Mouse (Mus musculus) CH12.LX (cell line): ENCODE data around the gene Ppp1r3g. TPM values are rescaled to one million over a fixed set of nuclear protein-coding genes. Genes with fewer than 3 reads are reported as not detected.

Experiments used
- DNase-seq: peaks from one replicate; pipeline ENCODE4 v3.0.0-alpha.2; 2013; ENCODE audit errors: extremely low read depth
- H3K27ac ChIP-seq: 2 replicates; pipeline ENCODE4 v1.5.1; 2012; ENCODE audit warnings: low read depth, mild to moderate bottlenecking, control low read depth, moderate library complexity; ENCODE audit not compliant: insufficient read depth
- H3K27me3 ChIP-seq: replicated peaks from 2 replicates; pipeline ENCODE3; 2012; ENCODE audit warnings: inconsistent platforms
- H3K36me3 ChIP-seq, 2 experiments: replicated peaks in 1 of 2; 2 replicates each; pipeline versions ENCODE3 to v1.6.1; 2012; ENCODE audit warnings: inconsistent platforms in 1 of 2, low read length in 1 of 2, mild to moderate bottlenecking in 1 of 2, mixed read lengths in 1 of 2, moderate library complexity in 1 of 2; ENCODE audit not compliant: control insufficient read depth in 1 of 2, insufficient read depth in 1 of 2
- H3K4me1 ChIP-seq, 2 experiments: 2 replicates each; pipeline ENCODE4 v1.6.1; 2012; ENCODE audit warnings: inconsistent platforms in 1 of 2, moderate library complexity in 1 of 2; ENCODE audit not compliant: insufficient read depth in 2 of 2, control insufficient read depth in 1 of 2
- H3K4me2 ChIP-seq: 2 replicates; pipeline ENCODE4 v1.6.1; 2012; ENCODE audit warnings: low read depth, mild to moderate bottlenecking, control low read depth; ENCODE audit not compliant: poor library complexity, insufficient read depth, severe bottlenecking
- H3K4me3 ChIP-seq, 3 experiments: fragments of 150-350 bp in 1 of 3; sonication (generic) in 1 of 3; replicated peaks in 1 of 3; 2 replicates each; pipeline versions ENCODE3 to v1.5.1; 2011 to 2012; ENCODE audit warnings: low read depth in 2 of 3, low read length in 2 of 3, mild to moderate bottlenecking in 2 of 3, moderate library complexity in 2 of 3, control low read depth in 1 of 3, improper control_type of control experiment in 1 of 3, inconsistent platforms in 1 of 3, mixed read lengths in 1 of 3; ENCODE audit not compliant: poor library complexity in 1 of 3
- H3K79me2 ChIP-seq: replicated peaks from 2 replicates; pipeline ENCODE4 v1.6.1; 2012; ENCODE audit warnings: mild to moderate bottlenecking, moderate library complexity; ENCODE audit not compliant: control insufficient read depth, poor library complexity, insufficient read depth, severe bottlenecking; ENCODE audit errors: extremely low read depth
- H3K9ac ChIP-seq: 2 replicates; pipeline ENCODE4 v1.6.1; 2012; ENCODE audit warnings: low read depth, mild to moderate bottlenecking, control low read depth, moderate library complexity; ENCODE audit not compliant: insufficient read depth
- H3K9me3 ChIP-seq: replicated peaks from 2 replicates; pipeline ENCODE3; 2012; ENCODE audit warnings: low read length, inconsistent platforms, mixed read lengths
- CHD1 ChIP-seq: IDR thresholded peaks from 2 replicates; pipeline ENCODE4 v1.6.1; 2012; ENCODE audit warnings: low read depth, low read length, improper control_type of control experiment, inconsistent platforms
- CHD2 ChIP-seq: IDR thresholded peaks from 2 replicates; pipeline ENCODE4 v1.6.1; 2011; ENCODE audit warnings: low read length, improper control_type of control experiment
- CTCF ChIP-seq, 2 experiments: IDR thresholded peaks in 1 of 2; conservative IDR thresholded peaks in 1 of 2; 2 replicates each; pipeline ENCODE4 v1.5.1; 2011 to 2012; ENCODE audit warnings: low read depth in 2 of 2, low read length in 2 of 2, improper control_type of control experiment in 1 of 2, inconsistent platforms in 1 of 2, mild to moderate bottlenecking in 1 of 2, moderate library complexity in 1 of 2
- E2F4 ChIP-seq: IDR thresholded peaks from 2 replicates; pipeline ENCODE4 v1.6.1; 2011; ENCODE audit warnings: low read depth, low read length, improper control_type of control experiment; ENCODE audit not compliant: insufficient replicate concordance
- ELF1 ChIP-seq: IDR thresholded peaks from 2 replicates; pipeline ENCODE4 v1.6.1; 2014; ENCODE audit warnings: low read depth, mild to moderate bottlenecking, inconsistent platforms, low read length, improper control_type of control experiment
- EP300 ChIP-seq: IDR thresholded peaks from 2 replicates; pipeline ENCODE4 v1.6.1; 2011; ENCODE audit warnings: low read length, improper control_type of control experiment
- ETS1 ChIP-seq: conservative IDR thresholded peaks from 2 replicates; pipeline ENCODE4 v1.6.1; 2012; ENCODE audit warnings: low read depth, mild to moderate bottlenecking, inconsistent platforms, low read length, improper control_type of control experiment, moderate library complexity
- HCFC1 ChIP-seq: IDR thresholded peaks from 2 replicates; pipeline ENCODE4 v1.6.1; 2012; ENCODE audit warnings: low read depth, mild to moderate bottlenecking, inconsistent platforms, low read length, improper control_type of control experiment
- IRF4 ChIP-seq: IDR thresholded peaks from 2 replicates; pipeline ENCODE4 v1.6.1; 2014; ENCODE audit warnings: low read depth, mild to moderate bottlenecking, inconsistent platforms, low read length, improper control_type of control experiment
- JUND ChIP-seq: conservative IDR thresholded peaks from 2 replicates; pipeline ENCODE4 v1.6.1; 2011; ENCODE audit warnings: low read depth, low read length, improper control_type of control experiment
- MAFK ChIP-seq: IDR thresholded peaks from 2 replicates; pipeline ENCODE4 v1.6.1; 2011; ENCODE audit warnings: low read length, improper control_type of control experiment; ENCODE audit not compliant: insufficient replicate concordance
- MAZ ChIP-seq: IDR thresholded peaks from 2 replicates; pipeline ENCODE4 v1.6.1; 2012; ENCODE audit warnings: low read depth, mild to moderate bottlenecking, inconsistent platforms, low read length, improper control_type of control experiment, moderate library complexity
- MYC ChIP-seq: IDR thresholded peaks from 2 replicates; pipeline ENCODE4 v1.6.1; 2011; ENCODE audit warnings: low read depth, mild to moderate bottlenecking, improper control_type of control experiment, low read length
- NELFE ChIP-seq: IDR thresholded peaks from 2 replicates; pipeline ENCODE4 v1.6.1; 2011; ENCODE audit warnings: low read depth, low read length, improper control_type of control experiment
- NRF1 ChIP-seq: IDR thresholded peaks from 2 replicates; pipeline ENCODE4 v1.6.1; 2014; ENCODE audit warnings: low read depth, mild to moderate bottlenecking, inconsistent platforms, low read length, improper control_type of control experiment, moderate library complexity
- PAX5 ChIP-seq: IDR thresholded peaks from 2 replicates; pipeline ENCODE4 v1.6.1; 2012; ENCODE audit warnings: low read length, inconsistent platforms, mixed read lengths
- RCOR1 ChIP-seq: conservative IDR thresholded peaks from 2 replicates; pipeline ENCODE4 v1.6.1; 2012; ENCODE audit warnings: low read depth, mild to moderate bottlenecking, inconsistent platforms, low read length, improper control_type of control experiment
- SIN3A ChIP-seq: IDR thresholded peaks from 2 replicates; pipeline ENCODE4 v1.6.1; 2012; ENCODE audit warnings: low read length, improper control_type of control experiment, inconsistent platforms
- SMC3 ChIP-seq: IDR thresholded peaks from 2 replicates; pipeline ENCODE4 v1.6.1; 2011; ENCODE audit warnings: low read depth, low read length, improper control_type of control experiment
- TBP ChIP-seq: conservative IDR thresholded peaks from 2 replicates; pipeline ENCODE4 v1.6.1; 2011; ENCODE audit warnings: low read depth, low read length, improper control_type of control experiment
- TCF12 ChIP-seq: IDR thresholded peaks from 2 replicates; pipeline ENCODE4 v1.6.1; 2014; ENCODE audit warnings: low read depth, mild to moderate bottlenecking, inconsistent platforms, low read length, improper control_type of control experiment
- UBTF ChIP-seq: IDR thresholded peaks from 2 replicates; pipeline ENCODE4 v1.6.1; 2012; ENCODE audit warnings: low read depth, mild to moderate bottlenecking, inconsistent platforms, low read length, improper control_type of control experiment, moderate library complexity
- USF1 ChIP-seq: IDR thresholded peaks from 2 replicates; pipeline ENCODE4 v1.6.1; 2014; ENCODE audit warnings: low read depth, mild to moderate bottlenecking, inconsistent platforms, low read length, improper control_type of control experiment
- ZNF384 ChIP-seq: IDR thresholded peaks from 2 replicates; pipeline ENCODE4 v1.6.1; 2012; ENCODE audit warnings: low read depth, low read length, improper control_type of control experiment, inconsistent platforms
- dilution Hi-C: fragments of 300-500 bp; cut with MboI; formaldehyde crosslinking; loops from 2 replicates; pipeline ENCODE4 v1.14.3; 2020; ENCODE audit warnings: low sequenced_read_pairs; ENCODE audit not compliant: extremely low pct_unique_long_range_greater_than_20kb, extremely low pct_ligation_motif_present
- in situ Hi-C: fragments of 300-500 bp; cut with MboI; formaldehyde crosslinking; loops from 3 replicates; pipeline ENCODE4 v1.14.3; 2019; ENCODE audit warnings: low sequenced_read_pairs, low pct_ligation_motif_present, low pct_unique_long_range_greater_than_20kb, mixed read lengths
- polyA plus RNA-seq: library from polyadenylated mRNA; unstranded; fragments of >175 nt; gene quantifications from 2 replicates; pipeline ENCODE4 v1.2.1, GENCODE M21; 2012; ENCODE audit warnings: low read depth; ENCODE audit not compliant: insufficient read length
- total RNA-seq, 2 experiments: library from RNA; depleted of rRNA; stranded (reverse); fragments of 300-350 nt in 1 of 2; fragments of >200 nt in 1 of 2; gene quantifications; 2 replicates each; pipeline ENCODE4 v1.2.3; 2012 to 2014

Gene Ppp1r3g
- total and polyA plus RNA-seq, 3 experiments: 0.13 TPM; not detected in 2

DNA sequence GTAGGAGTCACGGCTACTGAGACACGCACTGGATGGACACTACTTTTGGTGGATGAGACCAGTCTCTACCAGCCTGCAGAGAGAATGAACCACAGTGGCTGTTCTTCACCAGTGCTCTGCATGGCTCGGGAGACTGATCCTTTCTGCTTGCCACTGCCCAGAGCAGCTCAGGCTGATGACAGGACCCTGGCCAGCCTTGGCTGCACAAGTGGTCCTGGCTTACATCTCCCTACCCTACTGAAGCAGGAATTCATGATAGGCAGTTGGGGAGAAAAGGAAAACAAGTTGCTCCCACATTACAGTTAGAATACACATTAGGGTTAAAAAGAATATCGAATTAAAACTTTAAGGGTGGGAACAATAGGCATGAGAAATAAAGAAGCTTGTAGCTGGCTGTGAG is 39.0 kb downstream of the Ppp1r3g start:
- H3K27me3 ChIP-seq: no peaks in the 10 kb centered on the region
- H3K4me2 ChIP-seq: no peak overlapping the region
- peaks cover 0 to 9% of the 10 kb centered on the region in 2 experiments; a peak in 1 of 4 replicates for H3K4me1 ChIP-seq
- TF ChIP-seq E2F4: no peak
- TF ChIP-seq CTCF (conservative IDR thresholded peaks at IDR 0.05 in 1 of 2, IDR thresholded peaks at IDR 0.05 in 1 of 2; ENCODE audit: low read depth in 2 of 2, low read length in 2 of 2): no peak
- no peak for TF ChIP-seq ETS1
- TF ChIP-seq MAZ: no peak
- no peak for TF ChIP-seq NRF1
- no peak for TF ChIP-seq JUND
- no peak for TF ChIP-seq UBTF
- no peak for TF ChIP-seq EP300
- no peak for TF ChIP-seq PAX5
- no peak for TF ChIP-seq SIN3A
- TF ChIP-seq MAFK: no peak
- TF ChIP-seq SMC3: no peak
- TF ChIP-seq TBP: no peak
- no peak for TF ChIP-seq IRF4
- TF ChIP-seq TCF12: no peak
- no peak for TF ChIP-seq NELFE
- no peak for TF ChIP-seq ZNF384
- TF ChIP-seq CHD1: no peak
- H3K4me3 ChIP-seq: no peak overlapping the region
- no peak overlapping the region for H3K27ac ChIP-seq
- no peak for DNase-seq
- dilution Hi-C loops: no loop called here
- H3K9me3 ChIP-seq: no peaks in the 10 kb centered on the region
- in situ Hi-C loops: no loop called here
- no peak overlapping the region for H3K9ac ChIP-seq
- peaks cover 0 to 21% of the 10 kb centered on the region in 2 experiments for H3K36me3 ChIP-seq
- H3K79me2 ChIP-seq: no peaks in the 10 kb centered on the region

DNA sequence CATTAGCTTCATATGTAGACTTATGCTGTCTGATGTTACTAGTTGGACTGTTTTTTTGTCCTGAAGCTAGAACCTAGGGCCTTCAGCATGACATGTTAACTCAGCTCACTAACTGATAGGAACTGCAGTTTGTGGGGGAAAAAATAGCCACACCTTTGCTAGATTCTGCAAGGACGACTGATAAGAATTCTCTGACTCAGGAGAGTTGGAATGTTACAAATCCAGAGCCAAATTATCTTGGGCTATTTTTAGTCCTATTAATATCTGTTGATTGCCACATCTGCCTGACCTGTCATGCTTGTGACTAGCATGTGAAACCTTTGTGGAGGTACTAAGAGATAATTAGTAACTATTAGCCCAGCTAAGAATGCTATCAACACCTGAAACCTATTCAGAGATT is 42.2 kb downstream of the Ppp1r3g start:
- Histone ChIP-seq H3K9ac (no peak overlapping the region), H3K4me1 (peaks cover 6 to 23% of the 10 kb centered on the region in 2 experiments; a peak in 2 of 4 replicates), H3K79me2 (no peaks in the 10 kb centered on the region), H3K36me3 (peaks cover 0 to 15% of the 10 kb centered on the region in 2 experiments), H3K27me3 (no peaks in the 10 kb centered on the region), H3K27ac (no peak overlapping the region), H3K9me3 (no peaks in the 10 kb centered on the region), H3K4me3 (no peak overlapping the region), H3K4me2 (no peak overlapping the region)
- in situ Hi-C loops: loop anchor here (25.0 kb wide), 1 partner anchor 287 kb away; no protein-coding TSS in a partner anchor
- dilution Hi-C loops: no loop called here
- TF ChIP-seq CHD1: no peak
- TF ChIP-seq CHD2: no peak
- no peak for TF ChIP-seq EP300
- TF ChIP-seq MYC: no peak
- no peak for TF ChIP-seq MAZ
- TF ChIP-seq HCFC1: no peak
- no peak for TF ChIP-seq JUND
- TF ChIP-seq CTCF (conservative IDR thresholded peaks at IDR 0.05 in 1 of 2, IDR thresholded peaks at IDR 0.05 in 1 of 2; ENCODE audit: low read depth in 2 of 2, low read length in 2 of 2): no peak
- no peak for TF ChIP-seq ELF1
- TF ChIP-seq RCOR1: no peak
- no peak for TF ChIP-seq NRF1
- TF ChIP-seq NELFE: no peak
- no peak for TF ChIP-seq USF1
- DNase-seq: no peak
